Mouse (Mus musculus) liver, embryonic 14.5 days (tissue): ENCODE results near the gene Dennd1a.

ENCODE experiments used
- CTCF ChIP-seq: IDR thresholded peaks from 2 replicates; pipeline ENCODE4 v1.5.1; 2016; ENCODE audit warnings: antibody characterized with exemption, low read depth, control low read depth
- EP300 ChIP-seq: IDR thresholded peaks from 2 replicates; pipeline ENCODE4 v1.6.1; 2016; ENCODE audit warnings: antibody characterized with exemption, low read depth

DNA sequence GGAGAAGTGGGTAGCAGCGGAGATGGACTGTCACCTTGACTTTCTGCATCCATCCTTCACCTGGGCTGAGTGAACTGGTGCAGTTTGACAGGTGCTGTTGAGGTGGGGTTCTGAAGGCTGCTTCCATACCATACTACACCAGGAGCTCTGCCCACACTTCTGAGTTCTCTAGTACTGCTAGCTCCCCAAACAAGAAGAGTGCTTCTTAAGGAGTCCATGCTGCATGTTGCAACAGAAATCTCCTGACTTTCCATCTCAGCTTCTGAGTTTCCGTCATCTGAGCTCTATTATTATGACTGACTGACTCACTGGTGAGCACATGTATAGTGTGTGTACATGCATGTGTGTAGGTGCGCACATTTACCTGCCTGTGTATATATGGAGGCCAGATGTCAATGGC, 449.6 kb downstream of the Dennd1a start:
- TF ChIP-seq CTCF = no peak
- TF ChIP-seq EP300 = no peak
